Mouse (Mus musculus) megakaryocyte, adult 5-6 weeks (primary cell): ENCODE results near the gene Igfbp7. TPM values are rescaled to one million over a fixed set of nuclear protein-coding genes. Genes with fewer than 3 reads are reported as not detected.
"Not testable (repeated sequence)": the region's sequence is repeated elsewhere in the genome, so short reads cannot be mapped to it uniquely, and the experiment has no call there.

Experiments used
- ATAC-seq: 2 replicates; pipeline ENCODE4 v1.8.0; 2016; ENCODE audit warnings: mild to moderate bottlenecking, inconsistent platforms; ENCODE audit not compliant: poor library complexity, severe bottlenecking
- total RNA-seq, 2 experiments: library from RNA; stranded (forward) in 1 of 2; stranded (reverse) in 1 of 2; fragments of 153-499, 151-499 nt in 1 of 2; fragments of 221-1000, 200-1000 nt in 1 of 2; gene quantifications; 2 replicates each; pipeline versions ENCODE4 v1.2.3 to v1.2.4; 2015 to 2017

The Igfbp7 gene
- total RNA-seq (2015) = 3.6 and 4.5 TPM in 2 replicates
- 2.6 and 4.1 TPM in 2 replicates for total RNA-seq (2017)

- peak; percentile 87 for ATAC-seq
Observed at GRCm38 (mm10) chr5:77407341-77408298, at the start of gene Igfbp7. Igfbp7 (minus strand) TSS chr5:77408041.

- no peak for ATAC-seq
Observed at GRCm38 (mm10) chr5:77452103-77452502, 44.3 kb upstream of the Igfbp7 start.

DNA sequence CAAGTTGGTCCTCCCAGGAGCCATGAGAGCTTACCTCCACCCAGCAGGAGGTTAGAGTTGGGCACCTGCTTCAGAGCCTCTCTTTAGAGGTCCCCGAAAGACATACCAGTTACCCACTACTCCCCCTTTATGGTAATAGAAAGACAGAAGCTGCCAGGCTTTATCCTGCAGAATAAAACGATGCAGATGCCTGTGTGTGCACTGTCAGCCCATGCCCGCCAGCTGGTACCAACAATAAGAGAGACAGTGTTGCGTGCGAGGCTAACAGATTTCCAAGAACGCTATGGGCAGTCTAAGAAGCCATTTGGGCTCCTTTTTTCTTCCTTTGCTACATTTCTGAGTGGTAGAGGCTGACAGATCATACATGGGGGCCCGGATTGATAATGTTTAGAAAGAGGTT is 41.7 kb upstream of the Igfbp7 start:
- ATAC-seq = no peak

DNA sequence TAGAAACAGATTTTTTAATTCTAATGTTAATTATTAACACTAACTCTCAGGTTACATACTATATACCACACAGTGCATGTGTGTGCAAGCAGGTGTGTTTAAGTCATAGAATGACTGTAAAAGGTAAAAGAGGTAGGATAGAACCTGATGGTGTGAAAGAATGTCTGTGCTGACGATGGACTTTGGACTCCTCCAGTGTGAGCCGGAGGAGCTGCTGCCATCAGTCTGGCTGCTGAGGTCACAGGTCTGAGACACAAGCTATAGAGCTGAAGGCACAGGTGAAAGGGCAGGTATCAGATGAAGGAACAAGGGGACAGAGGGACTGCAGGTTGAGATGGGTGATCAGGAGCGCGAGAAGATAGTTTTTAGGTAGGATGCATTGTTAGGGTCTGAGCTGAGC is 37.6 kb upstream of the Igfbp7 start:
- ATAC-seq = no peak

- no peak for ATAC-seq
Observed at GRCm38 (mm10) chr5:77443889-77444573, 36.2 kb upstream of the Igfbp7 start.

GRCm38 (mm10) chr5:77442856-77443623 is 35.2 kb upstream of the Igfbp7 start:
- ATAC-seq = no peak

DNA sequence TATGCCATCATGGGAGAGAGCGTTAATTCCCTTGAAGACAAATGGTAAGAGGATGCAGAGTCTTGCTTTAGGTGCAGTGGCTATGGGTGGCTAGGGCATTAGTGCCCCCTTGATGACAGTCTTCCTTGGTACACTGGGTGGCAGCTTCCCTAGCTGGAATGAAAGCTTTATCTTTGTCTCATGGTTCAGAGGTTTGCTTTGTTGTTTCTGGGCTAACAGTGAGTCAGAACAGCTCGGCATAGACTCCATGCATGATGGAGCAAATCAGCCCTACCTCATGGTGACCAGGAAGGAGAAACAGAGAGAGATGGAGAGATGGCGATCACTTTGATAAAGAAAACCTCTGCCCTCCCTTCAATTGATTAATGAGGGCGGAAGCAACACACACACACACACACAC is 28.5 kb upstream of the Igfbp7 start:
- ATAC-seq = no peak

GRCm38 (mm10) chr5:77434060-77434459 is 26.2 kb upstream of the Igfbp7 start:
- ATAC-seq = no peak

DNA sequence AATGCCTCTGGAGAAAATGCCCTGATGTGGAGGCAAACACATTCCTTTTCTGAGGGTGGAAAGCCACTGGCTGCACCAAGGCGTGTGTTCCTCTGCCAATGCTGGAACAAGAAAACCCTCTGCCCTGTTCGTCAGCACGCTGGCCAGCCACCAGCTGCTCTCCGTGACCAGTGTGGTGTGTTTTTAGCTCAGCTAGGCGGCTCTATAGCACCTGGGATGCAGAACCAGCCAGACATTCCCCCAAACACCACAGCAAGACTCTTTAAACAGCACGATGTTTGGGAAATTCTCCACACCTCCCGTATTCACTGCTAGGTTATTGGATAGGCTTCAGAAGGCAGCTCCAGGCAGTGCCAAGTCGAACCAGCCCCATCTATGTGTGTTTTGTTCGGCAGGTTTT is 25.7 kb upstream of the Igfbp7 start:
- ATAC-seq = no peak

GRCm38 (mm10) chr5:77433119-77433518 is 25.3 kb upstream of the Igfbp7 start:
- no peak for ATAC-seq

DNA sequence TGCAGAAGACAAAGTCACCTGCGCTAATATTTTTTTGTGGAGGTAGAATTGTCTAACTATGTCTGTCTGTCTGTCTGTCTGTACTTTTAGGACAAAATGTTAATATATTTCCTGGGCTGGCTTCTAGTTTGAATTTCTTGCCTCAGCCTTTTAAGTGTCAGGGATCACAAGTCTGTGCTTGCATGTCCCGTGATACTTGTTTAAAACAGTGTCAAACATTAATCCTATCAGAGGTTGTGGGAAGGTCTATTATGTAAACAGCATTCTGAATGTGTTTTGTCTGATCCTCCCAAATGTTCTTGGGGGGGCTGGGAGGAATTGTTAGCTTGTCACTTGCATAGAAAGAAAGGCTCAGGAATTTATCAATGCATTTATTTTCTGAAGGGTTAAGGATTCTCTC is 24.6 kb upstream of the Igfbp7 start:
- no peak for ATAC-seq

DNA sequence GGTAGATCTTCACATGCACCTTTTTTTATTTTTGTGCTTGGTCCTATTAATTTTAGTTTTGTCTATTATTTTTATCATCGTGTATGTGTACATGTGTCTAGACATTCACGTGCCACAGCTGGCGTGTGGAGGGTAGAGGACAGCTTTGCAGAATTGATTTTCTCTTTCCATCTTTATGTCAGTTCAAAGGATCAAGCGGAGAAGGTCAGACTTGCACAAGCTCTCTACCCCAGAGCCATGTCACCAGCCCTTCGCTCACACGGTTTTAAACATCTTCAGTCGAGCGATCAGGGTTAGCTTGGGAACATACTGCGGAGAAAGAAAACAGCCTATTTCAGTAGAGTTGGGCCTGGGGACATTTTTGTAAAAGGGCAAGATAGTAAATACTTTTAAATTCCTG is 23.2 kb upstream of the Igfbp7 start:
- no peak for ATAC-seq

DNA sequence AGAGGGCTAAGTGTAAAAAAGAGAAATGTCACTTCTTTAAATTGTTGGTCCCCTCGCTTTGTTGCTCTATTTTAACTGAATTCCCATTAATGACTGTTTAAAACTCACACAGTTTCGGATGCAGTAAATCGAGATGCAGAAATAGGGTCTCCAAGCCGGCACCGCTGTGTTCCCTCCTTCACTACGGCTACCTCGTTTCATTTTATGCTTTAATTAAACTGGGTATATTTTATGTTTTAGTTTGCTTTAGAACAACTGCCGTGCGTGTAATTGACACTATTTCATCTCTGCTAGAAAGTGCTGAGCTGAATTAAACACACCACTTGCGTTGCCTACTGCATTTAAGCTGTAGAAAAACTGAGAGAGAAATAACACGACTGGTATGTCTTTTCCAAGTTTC is 22.6 kb upstream of the Igfbp7 start:
- ATAC-seq = no peak

- no peak for ATAC-seq
Observed at GRCm38 (mm10) chr5:77430049-77430448, 22.2 kb upstream of the Igfbp7 start.

GRCm38 (mm10) chr5:77428526-77428925 is 20.7 kb upstream of the Igfbp7 start:
- ATAC-seq = no peak

- no peak for ATAC-seq
Observed at GRCm38 (mm10) chr5:77427986-77428385, 20.1 kb upstream of the Igfbp7 start.

DNA sequence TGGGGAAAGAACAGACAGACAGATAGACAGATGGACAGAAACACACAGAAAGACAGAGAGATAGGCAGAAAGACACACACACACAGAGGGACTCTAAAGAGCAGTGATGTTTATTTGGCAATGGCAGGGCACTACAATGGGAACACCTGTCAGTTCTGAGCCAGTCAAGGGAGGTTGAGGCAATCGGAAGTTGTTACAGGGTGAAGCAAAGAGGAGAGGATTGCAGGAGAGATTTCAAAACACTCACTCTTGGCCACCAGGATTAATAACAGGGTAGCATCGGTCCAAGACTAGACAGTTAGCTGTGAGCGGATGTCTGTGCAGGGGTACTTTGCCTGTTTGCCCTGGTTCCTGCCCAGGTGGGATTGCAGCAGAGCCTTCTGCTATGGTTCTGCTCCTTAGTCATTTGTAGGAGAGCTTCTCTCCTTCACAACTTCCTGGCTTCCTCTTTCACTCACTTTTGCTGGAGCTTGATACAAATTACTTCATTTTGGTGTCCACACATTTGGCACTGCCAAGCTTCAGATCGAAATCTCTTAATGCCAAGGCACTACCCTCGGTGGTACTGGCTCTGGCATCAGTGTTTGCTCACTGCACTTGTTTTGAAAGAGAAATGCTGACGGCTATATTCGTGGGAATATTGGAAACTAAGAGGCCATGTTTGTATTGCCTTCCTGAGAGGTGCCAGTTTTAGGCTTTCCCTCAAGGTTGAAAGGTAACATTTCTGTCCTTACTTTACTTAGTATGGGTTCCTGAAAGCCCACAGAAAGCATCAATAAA is 18.1 kb upstream of the Igfbp7 start:
- peak; percentile 57 for ATAC-seq

DNA sequence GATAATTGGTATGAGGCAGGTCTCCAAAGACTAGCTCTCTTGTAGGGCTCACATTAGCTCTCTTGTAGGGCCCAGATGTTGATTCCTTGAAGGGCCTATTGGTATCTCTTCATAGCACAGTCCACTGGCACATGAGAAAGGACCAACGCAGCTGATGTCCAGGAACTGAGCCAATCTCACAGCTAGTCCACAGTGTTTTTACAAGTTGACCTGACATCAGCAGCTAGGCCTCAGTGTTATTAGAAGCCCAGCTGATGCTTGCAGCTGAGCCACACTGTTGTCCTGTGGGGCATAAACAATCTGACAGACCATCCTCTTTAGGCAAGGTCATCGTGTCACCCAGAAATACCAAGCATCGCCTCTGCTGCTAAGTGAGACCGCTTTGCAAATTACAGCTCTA is 11.7 kb upstream of the Igfbp7 start:
- not testable (repeated sequence) for ATAC-seq

GRCm38 (mm10) chr5:77416058-77416457 is 8.2 kb upstream of the Igfbp7 start:
- no peak for ATAC-seq

GRCm38 (mm10) chr5:77408530-77408929 is 689 bp upstream of the Igfbp7 start:
- ATAC-seq = no peak
